Mouse (Mus musculus): ENCODE data around the gene Mrpl39. TPM values are rescaled to one million over a fixed set of nuclear protein-coding genes. Genes with fewer than 3 reads are reported as not detected.

Mrpl39 gene
- polyA plus RNA-seq, 1 experiment from 2014 or later: 40.2 TPM

GRCm38 (mm10) chr16:84774761-84775231, 39.3 kb upstream of the Mrpl39 start:
- peak overlapping the region; percentile 73 for H3K4me3 ChIP-seq (ENCODE audit: low read depth, low read length)
- H3K4me1 ChIP-seq (ENCODE audit: control insufficient read depth, insufficient read depth, low read length): peaks cover 7% of the 10 kb centered on the region; the same call in 1 of the 2 replicates
- no peaks in the 10 kb centered on the region for H3K27me3 ChIP-seq (ENCODE audit: control insufficient read depth, insufficient read depth, low read length)
- H3K9ac ChIP-seq (replicated peaks; ENCODE audit: low read depth, low read length): peak overlapping the region; percentile 65
- peak; percentile 32 for ATAC-seq (ENCODE audit: low read depth)
- peak overlapping the region; percentile 88 for H3K27ac ChIP-seq (ENCODE audit: low read depth, low read length)
- H3K4me2 ChIP-seq (ENCODE audit: low read depth, low read length): peak overlapping the region; percentile 98
- WGBS: under 1% methylated on average over 23 of the region's 23 CpGs
- no peaks in the 10 kb centered on the region for H3K36me3 ChIP-seq (ENCODE audit: control insufficient read depth, insufficient read depth, low read length)
- no peaks in the 10 kb centered on the region for H3K9me3 ChIP-seq (ENCODE audit: control insufficient read depth, low read length)

- WGBS: 0% methylated on average over 43 of the region's 43 CpGs
- no peaks in the 10 kb centered on the region for H3K27me3 ChIP-seq (ENCODE audit: control insufficient read depth, insufficient read depth, low read length)
- no peaks in the 10 kb centered on the region for H3K9me3 ChIP-seq (ENCODE audit: control insufficient read depth, low read length)
- H3K27ac ChIP-seq (ENCODE audit: low read depth, low read length): peak within 1 kb of the TSS; percentile 88
- peak within 1 kb of the TSS; percentile 73 for H3K4me3 ChIP-seq (ENCODE audit: low read depth, low read length)
- peak within 1 kb of the TSS; percentile 65 for H3K9ac ChIP-seq (replicated peaks; ENCODE audit: low read depth, low read length)
- H3K4me2 ChIP-seq (ENCODE audit: low read depth, low read length): peak within 1 kb of the TSS; percentile 98
- H3K36me3 ChIP-seq (ENCODE audit: control insufficient read depth, insufficient read depth, low read length): no peaks in the 10 kb centered on the region
- H3K4me1 ChIP-seq (ENCODE audit: control insufficient read depth, insufficient read depth, low read length): peaks cover 7% of the 10 kb centered on the region; the same call in 1 of the 2 replicates
- peak; percentile 89 for ATAC-seq (ENCODE audit: low read depth)
These were observed 38.6 kb upstream of the Mrpl39 start, which contains the start of gene Jam2 for GRCm38 (mm10) chr16:84774003-84774703. Gene Jam2, plus strand, starts transcription at chr16:84774123.

- Histone ChIP-seq H3K4me2 (ENCODE audit: low read depth, low read length) (peak overlapping the region; percentile 98), H3K36me3 (ENCODE audit: control insufficient read depth, insufficient read depth, low read length) (no peaks in the 10 kb centered on the region), H3K4me1 (ENCODE audit: control insufficient read depth, insufficient read depth, low read length) (peaks cover 7% of the 10 kb centered on the region; the same call in 1 of the 2 replicates), H3K4me3 (ENCODE audit: low read depth, low read length) (peak overlapping the region; percentile 73), H3K27ac (ENCODE audit: low read depth, low read length) (peak overlapping the region; percentile 88), H3K27me3 (ENCODE audit: control insufficient read depth, insufficient read depth, low read length) (no peaks in the 10 kb centered on the region), H3K9me3 (ENCODE audit: control insufficient read depth, low read length) (no peaks in the 10 kb centered on the region), H3K9ac (replicated peaks; ENCODE audit: low read depth, low read length) (peak overlapping the region; percentile 65; the same call in 1 of the 2 replicates)
- under 1% methylated on average over 15 of the region's 15 CpGs for WGBS
- peak; percentile 12; the same call in 1 of the 2 replicates for ATAC-seq (ENCODE audit: low read depth)
These were observed 37.8 kb upstream of the Mrpl39 start for GRCm38 (mm10) chr16:84773268-84773861.

- peak overlapping the region; percentile 73 for H3K4me3 ChIP-seq (ENCODE audit: low read depth, low read length)
- 6% methylated on average over 8 of the region's 8 CpGs for WGBS
- H3K27ac ChIP-seq (ENCODE audit: low read depth, low read length): peak overlapping the region; percentile 88; the same call in 1 of the 2 replicates
- 0 out of 2 replicates have a peak, but pooled peaks have one; percentile 29 for ATAC-seq (ENCODE audit: low read depth)
- no peaks in the 10 kb centered on the region for H3K27me3 ChIP-seq (ENCODE audit: control insufficient read depth, insufficient read depth, low read length)
- no peak overlapping the region for H3K9ac ChIP-seq (replicated peaks; ENCODE audit: low read depth, low read length)
- peak overlapping the region; percentile 98 for H3K4me2 ChIP-seq (ENCODE audit: low read depth, low read length)
- no peaks in the 10 kb centered on the region for H3K9me3 ChIP-seq (ENCODE audit: control insufficient read depth, low read length)
- peaks cover 7% of the 10 kb centered on the region; the same call in 1 of the 2 replicates for H3K4me1 ChIP-seq (ENCODE audit: control insufficient read depth, insufficient read depth, low read length)
- no peaks in the 10 kb centered on the region for H3K36me3 ChIP-seq (ENCODE audit: control insufficient read depth, insufficient read depth, low read length)
These were observed 37.1 kb upstream of the Mrpl39 start for GRCm38 (mm10) chr16:84772496-84773267.

GRCm38 (mm10) chr16:84771461-84771860, 35.9 kb upstream of the Mrpl39 start:
- peaks cover 7% of the 10 kb centered on the region; the same call in 1 of the 2 replicates for H3K4me1 ChIP-seq (ENCODE audit: control insufficient read depth, insufficient read depth, low read length)
- H3K4me3 ChIP-seq (ENCODE audit: low read depth, low read length): no peak overlapping the region
- H3K27ac ChIP-seq (ENCODE audit: low read depth, low read length): no peak overlapping the region
- no peaks in the 10 kb centered on the region for H3K9me3 ChIP-seq (ENCODE audit: control insufficient read depth, low read length)
- H3K4me2 ChIP-seq (ENCODE audit: low read depth, low read length): no peak overlapping the region
- no peak overlapping the region for H3K9ac ChIP-seq (replicated peaks; ENCODE audit: low read depth, low read length)
- no peaks in the 10 kb centered on the region for H3K36me3 ChIP-seq (ENCODE audit: control insufficient read depth, insufficient read depth, low read length)
- WGBS: 95% methylated on average over 2 of the region's 2 CpGs
- ATAC-seq (ENCODE audit: low read depth): no peak
- no peaks in the 10 kb centered on the region for H3K27me3 ChIP-seq (ENCODE audit: control insufficient read depth, insufficient read depth, low read length)

GRCm38 (mm10) chr16:84770891-84771290, 35.3 kb upstream of the Mrpl39 start:
- Histone ChIP-seq H3K36me3 (ENCODE audit: control insufficient read depth, insufficient read depth, low read length) (no peaks in the 10 kb centered on the region), H3K4me2 (ENCODE audit: low read depth, low read length) (no peak overlapping the region), H3K4me3 (ENCODE audit: low read depth, low read length) (no peak overlapping the region), H3K9ac (replicated peaks; ENCODE audit: low read depth, low read length) (no peak overlapping the region), H3K27ac (ENCODE audit: low read depth, low read length) (no peak overlapping the region), H3K4me1 (ENCODE audit: control insufficient read depth, insufficient read depth, low read length) (peaks cover 7% of the 10 kb centered on the region; the same call in 1 of the 2 replicates), H3K9me3 (ENCODE audit: control insufficient read depth, low read length) (no peaks in the 10 kb centered on the region), H3K27me3 (ENCODE audit: control insufficient read depth, insufficient read depth, low read length) (no peaks in the 10 kb centered on the region)
- WGBS: 90% methylated on average over 7 of the region's 7 CpGs
- no peak for ATAC-seq (ENCODE audit: low read depth)

GRCm38 (mm10) chr16:84769619-84770464, 34.3 kb upstream of the Mrpl39 start:
- Histone ChIP-seq H3K4me2 (ENCODE audit: low read depth, low read length) (no peak overlapping the region), H3K27me3 (ENCODE audit: control insufficient read depth, insufficient read depth, low read length) (no peaks in the 10 kb centered on the region), H3K9me3 (ENCODE audit: control insufficient read depth, low read length) (no peaks in the 10 kb centered on the region), H3K27ac (ENCODE audit: low read depth, low read length) (no peak overlapping the region), H3K9ac (replicated peaks; ENCODE audit: low read depth, low read length) (no peak overlapping the region), H3K4me3 (ENCODE audit: low read depth, low read length) (no peak overlapping the region), H3K4me1 (ENCODE audit: control insufficient read depth, insufficient read depth, low read length) (peaks cover 4% of the 10 kb centered on the region; the same call in 1 of the 2 replicates), H3K36me3 (ENCODE audit: control insufficient read depth, insufficient read depth, low read length) (no peaks in the 10 kb centered on the region)
- WGBS: 88% methylated on average over 19 of the region's 19 CpGs
- ATAC-seq (ENCODE audit: low read depth): no peak

- H3K4me2 ChIP-seq (ENCODE audit: low read depth, low read length): no peak overlapping the region
- H3K27ac ChIP-seq (ENCODE audit: low read depth, low read length): no peak overlapping the region
- no peaks in the 10 kb centered on the region for H3K36me3 ChIP-seq (ENCODE audit: control insufficient read depth, insufficient read depth, low read length)
- H3K4me1 ChIP-seq (ENCODE audit: control insufficient read depth, insufficient read depth, low read length): peaks cover 3% of the 10 kb centered on the region; the same call in 1 of the 2 replicates
- no peaks in the 10 kb centered on the region for H3K27me3 ChIP-seq (ENCODE audit: control insufficient read depth, insufficient read depth, low read length)
- ATAC-seq (ENCODE audit: low read depth): no peak
- WGBS: 38% methylated on average over 4 of the region's 4 CpGs
- no peak overlapping the region for H3K9ac ChIP-seq (replicated peaks; ENCODE audit: low read depth, low read length)
- no peaks in the 10 kb centered on the region for H3K9me3 ChIP-seq (ENCODE audit: control insufficient read depth, low read length)
- H3K4me3 ChIP-seq (ENCODE audit: low read depth, low read length): no peak overlapping the region
These were observed 33.6 kb upstream of the Mrpl39 start for GRCm38 (mm10) chr16:84769182-84769581.
